Mouse (Mus musculus): Measurements from ENCODE around the gene Csf1. TPM values are rescaled to one million over a fixed set of nuclear protein-coding genes. Genes with fewer than 3 reads are reported as not detected.

The Csf1 gene
- polyA plus RNA-seq, 1 experiment from 2014 or later: 10.3 TPM

- no peak overlapping the region for H3K27ac ChIP-seq
- H3K4me3 ChIP-seq: no peak overlapping the region
- no peak overlapping the region for H3K9ac ChIP-seq
- 86% methylated on average over 5 of the region's 5 CpGs for WGBS
- no peak overlapping the region for H3K4me2 ChIP-seq
- no peaks in the 10 kb centered on the region for H3K9me3 ChIP-seq
- H3K27me3 ChIP-seq: peaks cover 5% of the 10 kb centered on the region
- H3K36me3 ChIP-seq: peaks cover 11% of the 10 kb centered on the region; the same call in 1 of the 2 replicates
- ATAC-seq (ENCODE audit: borderline replicate concordance, extremely low read depth, low FRiP score, low TSS enrichment): no peak
- peaks cover 24% of the 10 kb centered on the region for H3K4me1 ChIP-seq
Observed at GRCm38 (mm10) chr3:107757365-107758129, 2.7 kb downstream of the Csf1 start.

GRCm38 (mm10) chr3:107756481-107756866 is 3.8 kb downstream of the Csf1 start:
- H3K27ac ChIP-seq: no peak overlapping the region

GRCm38 (mm10) chr3:107755702-107756480 is 4.4 kb downstream of the Csf1 start:
- Histone ChIP-seq H3K27ac (no peak overlapping the region), H3K36me3 (peaks cover 15% of the 10 kb centered on the region; the same call in 1 of the 2 replicates), H3K9me3 (no peaks in the 10 kb centered on the region), H3K9ac (no peak overlapping the region), H3K4me2 (no peak overlapping the region), H3K4me1 (peaks cover 24% of the 10 kb centered on the region), H3K27me3 (no peaks in the 10 kb centered on the region), H3K4me3 (no peak overlapping the region)
- WGBS: 86% methylated on average over 5 of the region's 5 CpGs
- ATAC-seq (ENCODE audit: borderline replicate concordance, extremely low read depth, low FRiP score, low TSS enrichment): no peak

More at GRCm38 (mm10) chr3:107756481-107756866, 3.8 kb downstream of the Csf1 start:
- ATAC-seq (ENCODE audit: borderline replicate concordance, extremely low read depth, low FRiP score, low TSS enrichment): no peak
- 75% methylated on average over 2 of the region's 2 CpGs for WGBS
- peaks cover 24% of the 10 kb centered on the region for H3K4me1 ChIP-seq
- no peak overlapping the region for H3K9ac ChIP-seq
- no peaks in the 10 kb centered on the region for H3K27me3 ChIP-seq
- peaks cover 15% of the 10 kb centered on the region; the same call in 1 of the 2 replicates for H3K36me3 ChIP-seq
- H3K4me2 ChIP-seq: no peak overlapping the region
- H3K9me3 ChIP-seq: no peaks in the 10 kb centered on the region
- H3K4me3 ChIP-seq: no peak overlapping the region

GRCm38 (mm10) chr3:107754632-107755031 is 5.6 kb downstream of the Csf1 start:
- Histone ChIP-seq H3K27ac (no peak overlapping the region), H3K4me3 (no peak overlapping the region), H3K9ac (no peak overlapping the region), H3K27me3 (no peaks in the 10 kb centered on the region), H3K4me1 (peaks cover 18% of the 10 kb centered on the region), H3K36me3 (peaks cover 19% of the 10 kb centered on the region; the same call in 1 of the 2 replicates), H3K4me2 (no peak overlapping the region), H3K9me3 (no peaks in the 10 kb centered on the region)
- ATAC-seq (ENCODE audit: borderline replicate concordance, extremely low read depth, low FRiP score, low TSS enrichment): no peak
- 49% methylated on average over 3 of the region's 3 CpGs for WGBS

GRCm38 (mm10) chr3:107751607-107752006 is 8.7 kb downstream of the Csf1 start:
- no peaks in the 10 kb centered on the region for H3K27me3 ChIP-seq
- ATAC-seq (ENCODE audit: borderline replicate concordance, extremely low read depth, low FRiP score, low TSS enrichment): no peak
- peaks cover 34% of the 10 kb centered on the region; the same call in 1 of the 2 replicates for H3K36me3 ChIP-seq
- H3K27ac ChIP-seq: no peak overlapping the region
- H3K4me2 ChIP-seq: no peak overlapping the region
- H3K4me3 ChIP-seq: no peak overlapping the region
- no peaks in the 10 kb centered on the region; the same call in 1 of the 2 replicates for H3K4me1 ChIP-seq
- H3K9ac ChIP-seq: no peak overlapping the region
- H3K9me3 ChIP-seq: no peaks in the 10 kb centered on the region
- 71% methylated on average over 3 of the region's 3 CpGs for WGBS

GRCm38 (mm10) chr3:107750775-107751540 is 9.3 kb downstream of the Csf1 start:
- H3K36me3 ChIP-seq: peaks cover 34% of the 10 kb centered on the region; the same call in 1 of the 2 replicates
- H3K27me3 ChIP-seq: no peaks in the 10 kb centered on the region
- ATAC-seq (ENCODE audit: borderline replicate concordance, extremely low read depth, low FRiP score, low TSS enrichment): no peak
- no peaks in the 10 kb centered on the region for H3K9me3 ChIP-seq
- no peaks in the 10 kb centered on the region; the same call in 1 of the 2 replicates for H3K4me1 ChIP-seq
- H3K9ac ChIP-seq: no peak overlapping the region
- WGBS: 62% methylated on average over 9 of the region's 9 CpGs
- no peak overlapping the region for H3K4me2 ChIP-seq
- H3K4me3 ChIP-seq: no peak overlapping the region
- H3K27ac ChIP-seq: no peak overlapping the region

GRCm38 (mm10) chr3:107749446-107749845 is 10.8 kb downstream of the Csf1 start:
- WGBS: 75% methylated on average over 4 of the region's 4 CpGs
- no peak for ATAC-seq (ENCODE audit: borderline replicate concordance, extremely low read depth, low FRiP score, low TSS enrichment)
- H3K9ac ChIP-seq: no peak overlapping the region
- H3K4me3 ChIP-seq: no peak overlapping the region
- H3K36me3 ChIP-seq: peaks cover 34% of the 10 kb centered on the region; the same call in 1 of the 2 replicates
- H3K27me3 ChIP-seq: no peaks in the 10 kb centered on the region
- H3K27ac ChIP-seq: no peak overlapping the region
- no peak overlapping the region for H3K4me2 ChIP-seq
- H3K4me1 ChIP-seq: no peaks in the 10 kb centered on the region; the same call in 1 of the 2 replicates
- H3K9me3 ChIP-seq: no peaks in the 10 kb centered on the region

- Histone ChIP-seq H3K4me2 (no peak overlapping the region), H3K9me3 (no peaks in the 10 kb centered on the region), H3K27ac (no peak overlapping the region), H3K9ac (no peak overlapping the region), H3K36me3 (peaks cover 30% of the 10 kb centered on the region; the same call in 1 of the 2 replicates), H3K4me1 (peaks cover 6% of the 10 kb centered on the region), H3K4me3 (no peak overlapping the region), H3K27me3 (no peaks in the 10 kb centered on the region)
- no peak for ATAC-seq (ENCODE audit: borderline replicate concordance, extremely low read depth, low FRiP score, low TSS enrichment)
- 82% methylated on average over 14 of the region's 14 CpGs for WGBS
Observed at GRCm38 (mm10) chr3:107748260-107748955, 11.9 kb downstream of the Csf1 start.

- Histone ChIP-seq H3K27me3 (no peaks in the 10 kb centered on the region), H3K4me2 (no peak overlapping the region), H3K4me1 (peaks cover 28% of the 10 kb centered on the region), H3K9ac (no peak overlapping the region), H3K27ac (no peak overlapping the region), H3K4me3 (no peak overlapping the region), H3K36me3 (peaks cover 19% of the 10 kb centered on the region; the same call in 1 of the 2 replicates), H3K9me3 (no peaks in the 10 kb centered on the region)
- ATAC-seq (ENCODE audit: borderline replicate concordance, extremely low read depth, low FRiP score, low TSS enrichment): no peak
- WGBS: 81% methylated on average over 3 of the region's 3 CpGs
Observed at GRCm38 (mm10) chr3:107746026-107746425, 14.2 kb downstream of the Csf1 start.

- Histone ChIP-seq H3K36me3 (peaks cover 9% of the 10 kb centered on the region; the same call in 1 of the 2 replicates), H3K27me3 (no peaks in the 10 kb centered on the region), H3K4me3 (no peak overlapping the region), H3K9ac (no peak overlapping the region), H3K9me3 (no peaks in the 10 kb centered on the region), H3K27ac (peak overlapping the region; percentile 2; the same call in 1 of the 2 replicates), H3K4me2 (no peak overlapping the region), H3K4me1 (peaks cover 43% of the 10 kb centered on the region)
- 67% methylated on average over 1 of the region's 1 CpGs for WGBS
- no peak for ATAC-seq (ENCODE audit: borderline replicate concordance, extremely low read depth, low FRiP score, low TSS enrichment)
Observed at GRCm38 (mm10) chr3:107743650-107744049, 16.6 kb downstream of the Csf1 start.

GRCm38 (mm10) chr3:107743107-107743506 is 17.2 kb downstream of the Csf1 start:
- no peak overlapping the region for H3K4me3 ChIP-seq
- H3K4me1 ChIP-seq: peaks cover 43% of the 10 kb centered on the region
- H3K9me3 ChIP-seq: no peaks in the 10 kb centered on the region
- H3K27me3 ChIP-seq: no peaks in the 10 kb centered on the region
- WGBS: 33% methylated on average over 3 of the region's 3 CpGs
- H3K27ac ChIP-seq: no peak overlapping the region
- no peak overlapping the region for H3K4me2 ChIP-seq
- peaks cover 4% of the 10 kb centered on the region; the same call in 1 of the 2 replicates for H3K36me3 ChIP-seq
- no peak for ATAC-seq (ENCODE audit: borderline replicate concordance, extremely low read depth, low FRiP score, low TSS enrichment)
- H3K9ac ChIP-seq: no peak overlapping the region

Measured in lung, embryonic 15.5 days (tissue).